Mouse (Mus musculus) hindlimb bud, embryonic 11.5 days (tissue): Measurements from ENCODE around the gene Map4k5.

Experiments
- DNase-seq: peaks from one replicate; pipeline ENCODE4 v3.0.0-alpha.2; 2012; ENCODE audit warnings: low read depth, low spot score; ENCODE audit errors: extremely low spot score

Gene Map4k5

DNA sequence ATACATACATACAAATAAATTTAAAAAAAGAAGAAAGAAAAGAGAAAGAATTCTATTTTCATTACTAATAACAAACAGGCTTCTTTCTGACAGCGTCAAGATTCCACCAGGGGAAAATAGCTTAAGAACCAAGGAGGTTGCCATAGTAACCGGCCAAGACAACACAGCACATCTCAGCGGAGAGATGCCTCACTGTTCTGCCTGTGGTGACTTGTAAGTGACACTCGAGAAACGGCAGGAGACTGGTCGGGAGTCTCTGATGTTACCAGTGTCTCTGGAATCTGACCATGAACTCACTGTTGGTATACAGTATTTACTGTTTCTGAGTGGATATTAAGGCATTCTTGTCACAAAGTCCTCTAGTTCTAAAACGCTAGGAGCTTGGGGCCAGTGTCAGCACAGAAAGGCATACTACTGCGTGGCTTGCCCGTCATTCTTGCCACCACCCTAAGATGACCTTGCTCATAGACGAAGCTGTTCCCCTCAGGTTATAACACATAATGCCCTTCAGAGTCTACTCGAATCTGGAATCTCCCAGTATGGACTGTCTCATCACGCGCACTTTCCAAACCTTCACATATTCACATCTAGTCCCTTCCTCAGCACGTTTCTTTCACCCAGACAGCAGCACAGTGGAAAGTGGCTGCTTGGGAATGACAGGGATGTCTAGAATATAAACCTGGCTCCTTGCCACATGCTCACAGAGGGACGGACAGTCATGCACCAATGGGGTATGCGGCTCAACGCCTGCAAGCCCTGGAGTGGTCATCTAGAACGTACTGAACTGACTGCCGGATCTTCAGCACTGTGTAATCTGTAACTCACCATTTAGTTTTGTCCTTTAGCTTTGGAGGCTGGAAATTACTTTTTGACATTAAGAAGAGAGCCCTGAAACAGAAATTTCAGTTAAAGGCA is 49.2 kb downstream of the Map4k5 start:
- DNase-seq: no peak

DNA sequence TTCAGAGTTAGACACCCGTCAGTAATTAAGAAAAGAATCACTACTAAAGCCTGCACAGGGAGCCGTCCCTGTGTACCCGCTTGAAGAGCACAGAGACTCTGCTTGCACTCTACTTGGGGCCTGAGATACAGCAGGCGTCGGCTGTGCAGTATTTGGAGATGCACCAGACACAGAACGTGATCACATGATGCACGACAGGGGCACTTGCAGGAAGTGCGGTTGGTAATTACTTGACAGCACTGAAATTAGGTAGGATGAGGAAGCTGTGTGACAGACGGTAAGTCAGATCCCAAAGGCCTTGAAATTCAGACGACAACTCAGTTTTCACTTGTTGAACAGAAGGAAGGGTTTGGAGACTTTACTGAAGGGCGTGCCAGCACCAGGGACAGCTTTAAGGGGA is 54.6 kb downstream of the Map4k5 start:
- DNase-seq: no peak

DNA sequence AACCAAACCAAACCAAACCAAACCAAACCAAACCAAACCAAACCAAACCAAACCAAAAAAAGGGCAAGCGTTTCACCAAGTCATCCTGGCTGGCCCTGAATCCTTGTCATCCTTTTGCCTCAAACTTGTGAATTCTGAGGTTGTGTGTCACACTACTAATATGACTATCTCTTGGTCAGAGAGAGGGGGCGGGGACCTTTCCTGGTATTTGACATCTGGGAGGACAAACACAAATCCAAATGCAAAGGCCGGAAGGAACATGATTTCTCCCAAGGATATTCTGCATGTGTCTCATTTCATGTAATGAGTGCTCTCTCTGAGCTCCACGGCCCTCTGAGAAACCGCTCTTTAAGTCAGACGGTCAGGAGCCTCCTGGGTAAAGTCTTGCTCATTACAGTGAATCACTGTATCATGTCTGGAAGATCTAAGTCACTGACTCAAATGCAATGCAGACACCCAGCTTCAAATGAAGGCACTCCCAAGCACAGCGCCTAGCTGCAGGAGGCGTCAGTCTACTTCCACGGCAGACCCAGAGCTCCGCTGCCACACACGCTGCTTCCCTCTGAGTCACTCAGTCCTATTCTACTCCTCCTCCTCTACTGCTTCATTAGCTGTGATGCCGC is 58.9 kb downstream of the Map4k5 start:
- DNase-seq: no peak

DNA sequence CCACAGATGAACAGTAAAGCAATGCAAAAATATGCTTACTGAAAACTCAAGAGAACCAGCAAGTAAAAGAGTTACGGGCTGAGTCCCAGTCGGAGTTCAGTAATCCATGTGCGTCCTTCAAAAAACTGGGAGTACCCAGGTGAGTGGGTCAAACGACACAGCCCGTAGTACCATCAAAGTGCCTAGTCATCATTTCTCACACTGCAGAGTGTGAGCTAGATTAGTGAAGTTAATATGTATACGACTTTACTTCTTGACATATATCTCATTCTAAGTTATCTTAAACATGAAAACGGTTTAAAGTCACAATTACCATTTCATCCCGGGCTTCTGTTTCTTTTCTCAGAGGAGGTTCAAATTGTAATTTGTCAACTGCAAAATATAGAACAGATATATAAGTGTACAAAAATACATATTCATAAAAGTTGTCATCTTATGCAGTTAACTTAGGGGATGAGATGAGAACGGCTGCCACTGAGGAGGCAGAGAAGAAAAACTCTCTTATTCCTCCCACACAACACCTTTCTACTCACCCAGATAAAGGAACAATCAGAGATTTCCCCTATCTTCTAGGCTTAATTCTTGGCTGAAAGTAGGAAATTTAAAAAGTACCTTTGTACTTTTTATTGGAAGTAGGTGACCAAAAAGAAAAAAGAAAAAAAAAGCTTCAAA is 61.6 kb downstream of the Map4k5 start:
- no peak for DNase-seq

DNA sequence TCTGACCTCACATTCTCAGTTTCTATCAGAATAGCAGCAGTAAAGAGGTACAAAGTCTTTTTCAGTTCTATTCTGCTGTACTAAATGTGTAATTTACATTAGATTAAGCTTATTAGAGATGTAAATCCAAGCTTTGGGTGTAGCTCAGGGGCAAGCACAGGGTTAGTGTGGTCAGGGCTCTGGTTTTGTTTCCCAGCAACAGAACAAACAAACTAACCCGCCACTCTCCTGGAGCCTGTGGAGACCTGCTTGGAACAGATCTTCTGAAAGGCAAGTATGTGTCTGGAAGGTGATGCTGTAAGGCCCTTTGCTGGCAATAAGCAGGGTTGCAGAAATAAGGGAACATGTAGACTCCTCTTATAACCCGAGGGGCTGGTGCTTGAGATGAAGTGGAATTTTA is 64.8 kb downstream of the Map4k5 start:
- no peak for DNase-seq

DNA sequence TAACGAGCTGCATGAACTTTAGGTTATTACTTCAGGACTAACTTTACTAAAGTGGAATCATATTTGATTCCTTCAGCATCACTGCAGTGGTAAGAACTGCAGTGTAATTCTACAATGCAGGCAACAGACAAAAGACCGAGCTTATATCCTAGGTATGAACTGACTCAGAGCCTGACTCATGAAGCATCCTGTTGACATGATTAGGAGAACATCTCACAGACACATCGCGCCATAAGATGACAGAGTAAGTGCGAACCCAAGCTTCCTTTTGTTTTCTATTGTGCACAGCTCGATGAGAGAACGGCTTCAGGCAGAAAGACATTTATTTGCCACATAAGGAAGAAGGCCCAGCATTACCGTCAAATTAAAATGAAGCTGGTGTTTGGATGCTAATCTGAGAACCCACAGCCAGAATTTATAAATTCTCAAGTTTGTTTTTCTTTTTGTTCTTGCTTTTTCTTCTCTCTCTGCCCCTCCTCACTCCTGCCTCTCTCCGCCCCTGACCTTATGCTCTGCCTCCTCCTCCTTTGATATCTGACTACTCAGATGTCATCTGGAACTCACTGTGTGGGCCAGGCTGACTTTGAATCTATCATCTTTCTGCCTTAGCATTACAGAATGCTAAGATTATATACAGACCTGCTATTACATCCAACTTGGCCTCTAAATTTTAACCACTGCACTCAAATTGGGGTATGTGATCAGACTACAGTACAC is 68.0 kb downstream of the Map4k5 start:
- no peak for DNase-seq

DNA sequence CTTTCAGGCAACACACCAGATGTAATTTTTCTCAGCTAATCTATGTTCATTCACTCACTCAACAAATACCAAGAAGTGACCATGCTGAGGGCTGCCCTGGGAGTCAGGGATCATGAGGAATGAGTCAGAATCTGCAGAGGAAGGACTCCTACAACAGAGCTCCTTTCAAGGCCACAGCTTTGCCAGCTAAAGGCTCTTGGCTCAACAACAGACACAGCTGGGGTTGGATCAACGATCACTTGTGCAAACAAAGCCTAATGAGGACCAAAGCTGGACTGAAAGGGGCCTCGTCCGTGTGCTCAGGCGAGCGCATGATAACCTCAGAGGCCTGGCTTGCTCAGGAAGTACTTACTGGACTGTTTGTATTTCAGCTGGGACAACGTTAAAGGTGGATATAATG is 78.7 kb downstream of the Map4k5 start:
- no peak for DNase-seq

DNA sequence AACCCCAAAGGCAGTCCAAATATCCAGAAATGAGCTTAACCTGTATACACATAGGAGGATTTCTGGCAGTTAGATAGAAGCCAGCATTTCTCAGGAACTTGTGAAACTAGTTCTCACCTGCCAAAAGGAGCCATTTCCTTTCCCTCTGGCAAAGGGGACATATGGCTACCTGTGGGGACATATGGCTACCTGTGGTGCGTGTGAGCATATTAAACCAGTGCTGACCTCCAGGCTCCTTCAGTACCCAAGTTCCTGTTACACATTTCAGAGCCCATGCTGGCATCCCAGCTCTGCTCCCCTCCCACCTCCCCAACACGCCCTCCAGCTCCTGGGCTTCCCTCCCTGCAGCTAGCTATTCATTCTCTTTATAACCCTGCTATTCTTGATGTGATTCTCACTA is 79.4 kb downstream of the Map4k5 start:
- DNase-seq: no peak

DNA sequence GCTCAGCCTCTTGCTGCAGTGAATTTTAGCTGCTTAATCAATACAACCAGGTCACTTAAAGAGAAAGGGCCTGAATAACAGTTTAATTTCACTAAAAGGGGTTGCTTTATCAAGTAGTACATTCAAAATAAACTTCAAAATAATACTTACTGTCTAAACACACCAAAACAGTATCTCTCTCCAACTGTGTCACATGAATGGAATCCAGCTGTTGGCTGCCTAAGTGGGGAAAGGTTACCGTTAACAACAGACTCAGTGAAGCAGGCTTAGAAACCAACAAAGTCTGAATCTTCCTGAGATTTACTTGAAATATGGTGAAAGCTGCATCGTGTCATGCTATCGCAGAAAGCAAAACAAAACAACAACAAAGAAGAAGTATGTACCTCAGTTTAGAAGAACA is 80.0 kb downstream of the Map4k5 start:
- no peak for DNase-seq

DNA sequence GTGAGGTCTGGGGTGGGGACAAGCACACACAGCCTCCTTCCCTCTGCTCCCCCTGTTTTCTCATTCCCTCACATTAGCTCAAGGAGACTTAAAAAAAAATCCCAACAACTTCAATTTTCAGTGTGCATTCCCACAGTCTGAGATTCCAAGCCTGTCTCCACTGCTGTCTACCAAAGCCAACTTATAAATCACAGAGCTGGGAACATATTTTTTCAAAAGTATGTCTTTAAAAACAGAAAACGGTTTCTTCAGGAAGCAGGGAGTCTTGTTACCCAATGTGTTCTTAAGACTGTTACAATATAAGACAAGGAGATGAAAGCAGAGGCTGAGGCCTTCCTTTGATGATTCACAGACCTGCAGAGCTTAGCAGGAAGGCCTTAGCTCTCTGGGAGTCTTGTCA is 81.0 kb downstream of the Map4k5 start:
- DNase-seq: no peak

DNA sequence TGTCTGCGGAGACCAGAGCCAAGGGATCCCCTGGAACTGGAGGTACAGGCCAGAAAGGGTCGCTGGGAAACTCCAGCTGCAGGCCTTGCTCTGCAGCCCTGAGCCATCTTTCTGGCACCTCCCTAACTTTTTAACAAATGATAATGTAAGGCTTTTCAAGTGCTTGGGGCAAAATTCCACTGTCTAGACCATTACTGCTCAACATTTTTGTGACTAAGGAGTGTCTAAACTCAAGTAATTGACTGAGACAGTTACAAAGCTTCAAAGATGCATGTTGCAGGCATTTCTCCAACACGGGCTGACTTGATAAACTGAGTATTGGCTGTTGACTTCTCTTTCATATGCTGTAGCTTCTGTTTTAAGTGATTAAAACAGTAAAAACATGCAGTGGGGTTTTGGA is 83.6 kb downstream of the Map4k5 start:
- DNase-seq: no peak

DNA sequence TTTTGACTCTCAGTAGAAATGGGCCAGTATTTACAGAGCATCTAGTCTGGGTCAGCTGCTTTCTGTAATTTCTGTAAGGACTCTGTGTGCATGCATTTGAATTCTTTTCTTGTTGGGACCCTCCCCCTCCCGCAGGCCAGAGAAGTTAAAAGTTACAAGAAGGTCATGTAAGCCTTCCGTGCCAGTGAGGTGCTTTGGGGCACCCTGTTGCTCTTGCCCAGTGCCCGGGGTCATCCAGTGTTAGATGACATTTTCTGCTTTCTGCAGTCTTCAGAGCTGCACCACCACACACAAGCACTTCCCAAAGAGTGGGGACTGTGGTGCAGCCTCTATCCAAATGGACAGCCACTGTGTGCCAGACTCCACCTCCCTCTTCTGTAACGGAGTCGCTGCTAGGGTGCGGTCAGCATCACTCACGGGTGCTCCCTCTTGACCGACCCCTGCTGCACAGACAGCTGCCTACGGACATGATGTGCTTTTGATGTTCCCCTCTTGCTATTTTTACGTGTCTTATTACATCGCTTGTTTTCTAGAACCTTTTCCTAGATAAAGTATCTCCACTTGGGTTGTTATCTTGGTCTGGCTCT is 85.5 kb downstream of the Map4k5 start:
- DNase-seq: no peak

DNA sequence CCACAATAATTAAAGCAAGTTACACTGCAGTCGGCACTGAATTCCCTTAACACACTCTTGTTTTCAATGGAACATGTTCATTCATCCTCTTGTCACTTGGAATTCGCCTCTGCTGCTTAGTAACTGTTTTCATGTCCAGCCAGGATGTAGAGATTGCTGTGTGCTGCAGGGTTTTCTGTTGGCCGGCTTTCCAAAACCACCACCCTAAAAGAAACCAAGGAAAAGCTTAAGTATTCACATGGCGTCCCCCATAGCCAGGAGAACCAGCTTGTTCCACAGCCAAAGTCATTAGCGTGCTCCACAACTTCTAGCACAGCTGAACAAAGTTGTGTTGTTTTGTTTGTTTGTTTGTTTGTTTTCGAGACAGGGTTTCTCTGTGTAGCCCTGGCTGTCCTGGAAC is 87.9 kb downstream of the Map4k5 start:
- no peak for DNase-seq

DNA sequence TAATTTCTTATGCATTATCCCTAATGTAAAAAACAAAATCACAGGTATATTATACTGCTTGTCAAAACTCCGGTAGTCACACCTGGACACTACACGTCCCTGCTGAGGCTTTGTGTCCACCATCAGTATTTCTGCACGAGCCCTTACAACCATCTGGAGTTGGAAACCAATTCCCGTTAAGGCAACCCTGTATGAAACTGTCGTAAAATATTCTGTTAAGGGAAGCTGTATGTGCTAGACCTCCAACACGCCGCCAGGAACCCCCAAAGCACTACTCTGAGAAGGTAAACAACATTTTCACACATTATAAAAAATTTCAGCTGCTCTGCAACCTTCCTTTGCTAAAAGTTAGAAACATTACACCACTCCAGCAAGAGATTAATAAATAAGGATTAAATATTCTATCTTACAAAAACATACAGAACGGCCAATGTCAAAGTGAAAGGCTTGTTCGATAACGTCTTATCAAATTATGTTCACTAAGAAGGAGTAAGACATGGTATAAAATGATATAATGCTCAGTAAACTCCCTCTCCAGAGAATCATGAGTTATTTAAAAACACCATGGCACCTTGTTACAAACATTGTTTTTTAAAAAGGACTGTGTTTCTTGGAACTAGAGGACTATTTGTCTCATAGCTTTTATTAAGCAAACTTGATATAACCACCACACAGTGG is 88.5 kb downstream of the Map4k5 start:
- DNase-seq: no peak

DNA sequence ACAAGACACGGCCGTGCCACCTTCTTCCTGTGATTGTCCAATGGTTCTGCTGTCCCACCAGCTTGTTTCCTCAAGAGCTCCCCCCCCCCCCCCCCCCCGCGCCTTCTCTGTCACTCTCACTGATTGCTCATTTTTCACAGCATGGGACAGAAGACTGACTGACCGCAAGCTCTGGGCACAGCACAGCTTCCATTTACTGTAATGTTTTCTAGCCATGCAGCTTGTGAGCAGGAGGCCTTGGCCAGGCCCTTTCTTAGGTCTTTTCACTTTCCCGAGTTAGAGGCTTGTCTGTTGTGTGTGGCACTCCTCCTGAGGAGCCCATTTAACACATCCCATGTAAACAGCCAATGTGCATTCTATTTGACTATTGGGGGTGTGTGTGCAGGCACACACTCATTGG is 89.8 kb downstream of the Map4k5 start:
- DNase-seq: no peak

DNA sequence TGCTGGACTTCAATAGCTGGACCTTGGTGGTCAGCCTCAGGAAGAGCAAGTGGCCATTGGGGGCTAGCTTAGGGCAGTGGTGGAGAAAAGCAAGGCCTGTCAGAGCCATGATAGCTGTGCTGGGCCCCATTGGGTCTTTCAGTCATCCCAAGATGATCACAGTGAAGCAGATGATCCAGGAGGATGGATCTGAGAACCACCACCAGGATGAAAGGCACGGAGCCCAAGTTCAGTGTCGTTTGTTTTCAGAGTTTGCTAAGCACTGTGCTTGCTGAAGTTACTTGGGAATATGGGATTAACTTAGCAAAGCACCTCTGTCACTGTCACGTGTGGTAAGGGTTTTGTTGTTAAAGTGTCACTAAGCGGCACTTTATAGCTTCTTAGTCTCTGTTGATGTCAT is 92.4 kb downstream of the Map4k5 start:
- DNase-seq: no peak

DNA sequence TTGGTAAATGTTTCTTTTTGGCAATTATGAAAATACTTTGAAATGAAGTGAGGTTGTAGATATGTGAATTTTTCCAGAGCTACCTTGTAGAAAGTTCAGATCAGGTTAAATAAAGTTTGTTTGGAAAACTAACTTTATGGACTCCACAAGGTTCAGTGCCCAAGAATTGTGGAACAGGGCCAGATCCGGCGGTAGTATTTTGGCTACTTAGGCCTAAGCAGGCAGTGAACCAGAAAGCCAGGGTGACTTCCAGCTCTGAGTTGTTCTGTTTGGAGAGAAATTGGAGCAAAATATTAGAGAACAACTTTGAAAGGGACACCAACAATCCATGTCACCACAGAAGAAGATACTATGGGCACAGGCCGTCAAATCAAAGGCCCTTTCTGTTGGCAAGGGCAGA is 96.7 kb downstream of the Map4k5 start:
- DNase-seq: no peak

DNA sequence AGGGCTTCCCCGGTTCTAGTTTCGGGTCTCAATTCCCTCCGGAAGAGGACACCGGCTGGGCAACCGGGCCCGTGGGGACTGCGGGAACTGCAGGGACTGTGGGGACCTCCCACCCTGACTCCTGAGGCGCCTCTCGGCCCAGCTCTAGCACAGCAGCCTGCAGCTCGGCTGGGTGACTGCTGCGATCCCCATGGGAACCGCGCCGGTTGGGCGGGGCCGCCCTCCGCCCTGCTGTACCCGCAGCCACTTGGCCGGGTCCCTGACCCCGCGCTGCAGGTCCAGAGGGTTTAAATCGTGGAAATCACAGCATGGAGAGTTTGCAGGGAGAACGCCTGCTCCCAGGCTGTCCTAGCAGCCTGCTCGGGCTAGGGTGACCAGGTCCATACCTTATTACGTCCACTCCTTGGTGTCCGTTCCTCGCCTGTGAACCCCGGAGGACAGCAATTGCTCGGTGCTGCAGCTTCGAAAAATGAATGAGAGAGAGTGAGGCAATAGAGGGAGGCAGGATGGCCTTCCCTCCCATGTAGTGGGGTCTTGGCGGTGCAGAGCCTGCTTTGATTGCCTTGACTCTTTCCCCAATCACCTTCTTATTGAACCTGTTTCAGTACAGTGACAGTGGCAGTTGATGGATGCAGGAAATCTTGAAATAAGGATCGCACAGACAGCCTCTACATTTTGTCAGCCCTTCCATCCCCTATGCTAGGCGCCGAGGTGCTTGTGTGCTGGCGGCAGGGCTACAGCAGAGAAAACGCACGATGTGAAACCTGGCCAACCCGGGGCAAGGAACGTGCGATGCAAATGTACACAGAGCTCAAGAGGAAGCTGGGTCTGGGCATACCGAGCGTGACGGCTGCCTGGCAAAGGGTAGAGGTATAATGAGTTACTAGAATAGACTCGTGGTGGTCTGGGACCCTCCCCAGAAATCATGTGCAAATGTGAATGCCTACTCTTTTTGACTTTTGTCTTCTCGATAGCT is 102.2 kb downstream of the Map4k5 start, which contains the start of gene Cdkl1:
Gene Cdkl1, minus strand, starts transcription at position 738 of the 976 bp plus-strand sequence.
- DNase-seq: no peak
